Comparison of ENCODE assay signal across 9 mouse cellular contexts in genomic region chr19:8987816-8988215, GRCm38 (mm10). TPM values are rescaled to one million over a fixed set of nuclear protein-coding genes. Genes with fewer than 3 reads are reported as not detected.
DNase-seq lines count a peak whose midpoint lies in the region; ATAC-seq and TF ChIP-seq lines count a peak whose summit lies in the region.
"Had no signal": no experiment of that assay in that cellular context is flagged by ENCODE, and none has a peak within 500 bp of the region (broad histone marks: within the 10 kb centered on the region; RNA-seq: fewer than 3 reads in every experiment).

No protein-coding gene starts in this region.

- H3K27me3 ChIP-seq in lung, postnatal 0 days (replicated peaks; ENCODE audit: insufficient read depth, low read length): no peaks in the 10 kb centered on the region
- H3K27me3 ChIP-seq in embryonic facial prominence, embryonic 15.5 days: no peaks in the 10 kb centered on the region
- H3K27me3 ChIP-seq in heart, postnatal 0 days (ENCODE audit: control insufficient read depth, insufficient read depth, low read length): no peaks in the 10 kb centered on the region
- H3K27me3 ChIP-seq in stomach, embryonic 16.5 days (ENCODE audit: control insufficient read depth, insufficient read depth, low read length): no peaks in the 10 kb centered on the region
- H3K27me3 ChIP-seq: lung, embryonic 15.5 days had no signal

- no peaks in the 10 kb centered on the region for H3K36me3 ChIP-seq in lung, postnatal 0 days (ENCODE audit: insufficient read depth, low read length)
- no peaks in the 10 kb centered on the region for H3K36me3 ChIP-seq in embryonic facial prominence, embryonic 15.5 days
- H3K36me3 ChIP-seq in heart, postnatal 0 days (replicated peaks; ENCODE audit: control insufficient read depth, insufficient read depth, low read length): no peaks in the 10 kb centered on the region
- H3K36me3 ChIP-seq in stomach, embryonic 16.5 days (ENCODE audit: control insufficient read depth, insufficient read depth, low read length): no peaks in the 10 kb centered on the region
- H3K36me3 ChIP-seq: lung, embryonic 15.5 days had no signal

- H3K9ac ChIP-seq in lung, postnatal 0 days (replicated peaks; ENCODE audit: low read depth): 0 out of 2 replicates have a peak overlapping the region, but pooled peaks have one; percentile 97
- no peak overlapping the region for H3K9ac ChIP-seq in embryonic facial prominence, embryonic 15.5 days
- peak overlapping the region; percentile 13; the same call in 1 of the 2 replicates for H3K9ac ChIP-seq in heart, postnatal 0 days (replicated peaks; ENCODE audit: low read depth, low read length)
- peak overlapping the region; percentile 97 for H3K9ac ChIP-seq in stomach, embryonic 16.5 days (ENCODE audit: low read length)

- no peak for TF ChIP-seq EP300 in lung, postnatal 0 days (IDR thresholded peaks at IDR 0.05)
- no peak for TF ChIP-seq EP300 in heart, postnatal 0 days (IDR thresholded peaks at IDR 0.05; ENCODE audit: low read depth)

- 0 out of 2 replicates have a peak overlapping the region, but pooled peaks have one; percentile 71 for H3K4me2 ChIP-seq in lung, postnatal 0 days (replicated peaks; ENCODE audit: low read depth, low read length)
- H3K4me2 ChIP-seq in embryonic facial prominence, embryonic 15.5 days (replicated peaks): peak overlapping the region; percentile 73; the same call in 1 of the 2 replicates
- peak overlapping the region; percentile 71; the same call in 1 of the 2 replicates for H3K4me2 ChIP-seq in heart, postnatal 0 days (ENCODE audit: low read depth, low read length)
- H3K4me2 ChIP-seq in stomach, embryonic 16.5 days (ENCODE audit: low read depth, low read length): 0 out of 2 replicates have a peak overlapping the region, but pooled peaks have one; percentile 7

- no peak overlapping the region for H3K4me3 ChIP-seq in lung, postnatal 0 days (ENCODE audit: low read depth, low read length)
- peak overlapping the region; percentile 71; the same call in 1 of the 2 replicates for H3K4me3 ChIP-seq in embryonic facial prominence, embryonic 15.5 days (replicated peaks)
- no peak overlapping the region for H3K4me3 ChIP-seq in heart, postnatal 0 days (ENCODE audit: low read depth, low read length)
- no peak overlapping the region for H3K4me3 ChIP-seq in stomach, embryonic 16.5 days (replicated peaks; ENCODE audit: low read length)
- H3K4me3 ChIP-seq: lung, embryonic 15.5 days had no signal

- H3K27ac ChIP-seq in lung, postnatal 0 days (ENCODE audit: low read length): peak overlapping the region; percentile 98
- peak overlapping the region; percentile 97 for H3K27ac ChIP-seq in embryonic facial prominence, embryonic 15.5 days (replicated peaks)
- peak overlapping the region; percentile 97 for H3K27ac ChIP-seq in heart, postnatal 0 days (ENCODE audit: low read depth)
- H3K27ac ChIP-seq in stomach, embryonic 16.5 days (ENCODE audit: low read length): peak overlapping the region; percentile 99

- H3K9me3 ChIP-seq in lung, postnatal 0 days (ENCODE audit: low read length): no peaks in the 10 kb centered on the region
- no peaks in the 10 kb centered on the region for H3K9me3 ChIP-seq in embryonic facial prominence, embryonic 15.5 days (replicated peaks)
- no peaks in the 10 kb centered on the region for H3K9me3 ChIP-seq in heart, postnatal 0 days (replicated peaks; ENCODE audit: control insufficient read depth, low read length)
- H3K9me3 ChIP-seq in stomach, embryonic 16.5 days (replicated peaks; ENCODE audit: control insufficient read depth, low read length): no peaks in the 10 kb centered on the region
- H3K9me3 ChIP-seq: lung, embryonic 15.5 days had no signal

- peaks cover 52% of the 10 kb centered on the region for H3K4me1 ChIP-seq in lung, postnatal 0 days (ENCODE audit: insufficient read depth, low read depth, low read length)
- peaks cover 68% of the 10 kb centered on the region for H3K4me1 ChIP-seq in embryonic facial prominence, embryonic 15.5 days
- peaks cover 69% of the 10 kb centered on the region for H3K4me1 ChIP-seq in heart, postnatal 0 days (ENCODE audit: control insufficient read depth, insufficient read depth)
- peaks cover 67% of the 10 kb centered on the region for H3K4me1 ChIP-seq in stomach, embryonic 16.5 days (ENCODE audit: control insufficient read depth, insufficient read depth, low read length)

- DNase-seq in lung, postnatal 0 days (ENCODE audit: low spot score): peak; percentile 42
- no peak for DNase-seq in lung, postnatal 14 days
- DNase-seq in heart, postnatal 0 days (ENCODE audit: low spot score): peak; percentile 78
- no peak for DNase-seq in T-cell, adult 2 months (ENCODE audit: low spot score)
- DNase-seq: thymus, adult 18-20 months had no signal

- ATAC-seq in lung, postnatal 0 days: no peak
- ATAC-seq in embryonic facial prominence, embryonic 15.5 days (ENCODE audit: insufficient number of reproducible peaks, low FRiP score, low TSS enrichment, low read depth): no peak
- peak; percentile 34 for ATAC-seq in heart, postnatal 0 days (ENCODE audit: insufficient read depth, low read depth)
- ATAC-seq in stomach, embryonic 16.5 days (ENCODE audit: insufficient read depth, low FRiP score): no peak
- ATAC-seq in CD4-positive, CD25-positive, alpha-beta regulatory T cell, adult 4 months: no peak

- WGBS in lung, postnatal 0 days: 43% methylated on average over 2 of the region's 2 CpGs
- WGBS in embryonic facial prominence, embryonic 15.5 days: 22% methylated on average over 2 of the region's 2 CpGs
- 26% methylated on average over 2 of the region's 2 CpGs for WGBS in heart, postnatal 0 days
- 44% methylated on average over 2 of the region's 2 CpGs for WGBS in stomach, embryonic 16.5 days

- TF ChIP-seq CTCF in lung, postnatal 0 days (IDR thresholded peaks at IDR 0.05): no peak
- no peak for TF ChIP-seq CTCF in heart, postnatal 0 days (IDR thresholded peaks at IDR 0.05; ENCODE audit: low read depth)

RNA-seq across cellular contexts. Expression of gene Ahnak, which starts 1.3 kb away (rescaled TPM):
- 151 and 163 TPM in 2 replicates for polyA plus RNA-seq in lung, postnatal 0 days (2015; fragmentation: Nextera tagmentation; extraction: Ambion mirVana)
- 71.9 and 92.4 TPM in 2 replicates for polyA plus RNA-seq in embryonic facial prominence, embryonic 15.5 days (2015; fragmentation: Nextera tagmentation; extraction: Ambion mirVana)
- 122 and 135 TPM in 2 replicates for total RNA-seq in heart, postnatal 0 days (2014; rRNA removed; ENCODE audit: low replicate concordance)
- polyA plus RNA-seq in heart, postnatal 0 days (2015; fragmentation: Nextera tagmentation; extraction: Ambion mirVana): 56.8 and 59.1 TPM in 2 replicates
- polyA plus RNA-seq in stomach, embryonic 16.5 days (2015; fragmentation: Nextera tagmentation; extraction: Ambion mirVana): 46.4 and 48.3 TPM in 2 replicates
- polyA plus RNA-seq in CD4-positive, CD25-positive, alpha-beta regulatory T cell, adult 4 months (2017; shearing (Covaris generic)): 10 to 100 TPM; 45.2 to 48.9 TPM

RNA-seq across cellular contexts. Expression of gene Eef1g, which starts 21.0 kb away (rescaled TPM):
- 153 and 159 TPM in 2 replicates for polyA plus RNA-seq in lung, postnatal 0 days (2015; fragmentation: Nextera tagmentation; extraction: Ambion mirVana)
- polyA plus RNA-seq in embryonic facial prominence, embryonic 15.5 days (2015; fragmentation: Nextera tagmentation; extraction: Ambion mirVana): 443 and 458 TPM in 2 replicates
- 407 and 439 TPM in 2 replicates for total RNA-seq in heart, postnatal 0 days (2014; rRNA removed; ENCODE audit: low replicate concordance)
- 172 and 173 TPM in 2 replicates for polyA plus RNA-seq in heart, postnatal 0 days (2015; fragmentation: Nextera tagmentation; extraction: Ambion mirVana)
- 401 and 441 TPM in 2 replicates for polyA plus RNA-seq in stomach, embryonic 16.5 days (2015; fragmentation: Nextera tagmentation; extraction: Ambion mirVana)
- polyA plus RNA-seq in CD4-positive, CD25-positive, alpha-beta regulatory T cell, adult 4 months (2017; shearing (Covaris generic)): 100 to 1,000 TPM; 667 to 787 TPM

RNA-seq across cellular contexts. Expression of gene Tut1, which starts 34.2 kb away (rescaled TPM):
- polyA plus RNA-seq in lung, postnatal 0 days (2015; fragmentation: Nextera tagmentation; extraction: Ambion mirVana): 12.8 and 13.6 TPM in 2 replicates
- polyA plus RNA-seq in embryonic facial prominence, embryonic 15.5 days (2015; fragmentation: Nextera tagmentation; extraction: Ambion mirVana): 31.0 and 32.8 TPM in 2 replicates
- 9.8 and 18.0 TPM in 2 replicates for total RNA-seq in heart, postnatal 0 days (2014; rRNA removed; ENCODE audit: low replicate concordance)
- polyA plus RNA-seq in heart, postnatal 0 days (2015; fragmentation: Nextera tagmentation; extraction: Ambion mirVana): 8.2 and 10.4 TPM in 2 replicates
- polyA plus RNA-seq in stomach, embryonic 16.5 days (2015; fragmentation: Nextera tagmentation; extraction: Ambion mirVana): 30.0 and 34.9 TPM in 2 replicates
- polyA plus RNA-seq in CD4-positive, CD25-positive, alpha-beta regulatory T cell, adult 4 months (2017; shearing (Covaris generic)): 10 to 100 TPM; 30.3 to 67.9 TPM

RNA-seq across cellular contexts. Expression of gene Mta2, which starts 46.1 kb away (rescaled TPM):
- 81.8 and 84.7 TPM in 2 replicates for polyA plus RNA-seq in lung, postnatal 0 days (2015; fragmentation: Nextera tagmentation; extraction: Ambion mirVana)
- polyA plus RNA-seq in embryonic facial prominence, embryonic 15.5 days (2015; fragmentation: Nextera tagmentation; extraction: Ambion mirVana): 155 and 156 TPM in 2 replicates
- total RNA-seq in heart, postnatal 0 days (2014; rRNA removed; ENCODE audit: low replicate concordance): 55.1 and 57.9 TPM in 2 replicates
- 47.6 and 51.5 TPM in 2 replicates for polyA plus RNA-seq in heart, postnatal 0 days (2015; fragmentation: Nextera tagmentation; extraction: Ambion mirVana)
- polyA plus RNA-seq in stomach, embryonic 16.5 days (2015; fragmentation: Nextera tagmentation; extraction: Ambion mirVana): 142 and 149 TPM in 2 replicates
- polyA plus RNA-seq in CD4-positive, CD25-positive, alpha-beta regulatory T cell, adult 4 months (2017; shearing (Covaris generic)): 100 to 1,000 TPM in 1 of 2 experiments, 10 to 100 TPM in 1; 81.7 to 126 TPM

RNA-seq across cellular contexts. Expression of gene Eml3, which starts 58.5 kb away (rescaled TPM):
- polyA plus RNA-seq in lung, postnatal 0 days (2015; fragmentation: Nextera tagmentation; extraction: Ambion mirVana): 28.6 and 30.5 TPM in 2 replicates
- 41.3 and 43.1 TPM in 2 replicates for polyA plus RNA-seq in embryonic facial prominence, embryonic 15.5 days (2015; fragmentation: Nextera tagmentation; extraction: Ambion mirVana)
- 6.7 and 21.0 TPM in 2 replicates for total RNA-seq in heart, postnatal 0 days (2014; rRNA removed; ENCODE audit: low replicate concordance)
- 9.6 and 10.1 TPM in 2 replicates for polyA plus RNA-seq in heart, postnatal 0 days (2015; fragmentation: Nextera tagmentation; extraction: Ambion mirVana)
- polyA plus RNA-seq in stomach, embryonic 16.5 days (2015; fragmentation: Nextera tagmentation; extraction: Ambion mirVana): 28.5 and 30.5 TPM in 2 replicates
- 10 to 100 TPM; 18.7 to 24.9 TPM for polyA plus RNA-seq in CD4-positive, CD25-positive, alpha-beta regulatory T cell, adult 4 months (2017; shearing (Covaris generic))

Comparison
In these comparisons a context has a peak if more than half of its experiments do, and no peak if none do; other contexts are left out.
1. DNase-seq: peak in lung, postnatal 0 days (single experiment) and heart, postnatal 0 days (single experiment); none in lung, postnatal 14 days (single experiment) and T-cell, adult 2 months (single experiment).
2. H3K4me2 ChIP-seq: peak in every context shown above with its lines; median percentile 73 in embryonic facial prominence, embryonic 15.5 days; 71 in lung, postnatal 0 days; 71 in heart, postnatal 0 days; 7 in stomach, embryonic 16.5 days.
3. Peak in every context shown above with its lines, with median percentiles within 50 percentile points of each other: H3K27ac ChIP-seq.